Mouse (Mus musculus) lung, postnatal 4 days (tissue): ENCODE data around the gene Pear1.

Experiments
- DNase-seq, 2 experiments: peaks; one replicate each; pipeline ENCODE4 v3.0.0; 2021

Pear1 gene

GRCm38 (mm10) chr3:87724556-87724955 is 99.5 kb downstream of the Pear1 start:
- DNase-seq = no peak

- no peak for DNase-seq
Measured at GRCm38 (mm10) chr3:87718525-87718924, 105.6 kb downstream of the Pear1 start.
